Mouse (Mus musculus) embryo, embryonic 10 days (tissue): Measurements from ENCODE around the gene Gal3st2.
"Not testable (repeated sequence)": the region's sequence is repeated elsewhere in the genome, so short reads cannot be mapped to it uniquely, and the experiment has no call there.

Experiments
- DNase-seq: peaks from one replicate; pipeline ENCODE4 v3.0.0-alpha.2; 2015; ENCODE audit warnings: low spot score

The Gal3st2 gene

GRCm38 (mm10) chr1:93871594-93872105 is 10.5 kb downstream of the Gal3st2 start:
- not testable (repeated sequence) for DNase-seq

GRCm38 (mm10) chr1:93874405-93874804 is 13.3 kb downstream of the Gal3st2 start:
- DNase-seq: not testable (repeated sequence)

GRCm38 (mm10) chr1:93881778-93882177 is 20.7 kb downstream of the Gal3st2 start:
- DNase-seq: not testable (repeated sequence)

GRCm38 (mm10) chr1:93890936-93891335 is 29.8 kb downstream of the Gal3st2 start:
- DNase-seq: not testable (repeated sequence)

GRCm38 (mm10) chr1:93897395-93897794 is 36.3 kb downstream of the Gal3st2 start:
- DNase-seq: not testable (repeated sequence)

- DNase-seq: not testable (repeated sequence)
Observed at GRCm38 (mm10) chr1:93901291-93901690, 40.2 kb downstream of the Gal3st2 start.

GRCm38 (mm10) chr1:93906690-93907089 is 45.6 kb downstream of the Gal3st2 start:
- DNase-seq: not testable (repeated sequence)

GRCm38 (mm10) chr1:93908977-93909586 is 48.0 kb downstream of the Gal3st2 start:
- not testable (repeated sequence) for DNase-seq

GRCm38 (mm10) chr1:93911877-93912276 is 50.8 kb downstream of the Gal3st2 start:
- DNase-seq: not testable (repeated sequence)

- DNase-seq: not testable (repeated sequence)
Observed at GRCm38 (mm10) chr1:93917160-93917559, 56.1 kb downstream of the Gal3st2 start.

GRCm38 (mm10) chr1:93918011-93918410 is 56.9 kb downstream of the Gal3st2 start, which contains the start of gene Gal3st2b:
Gal3st2b (plus strand) TSS chr1:93918311.
- not testable (repeated sequence) for DNase-seq

GRCm38 (mm10) chr1:93918775-93919174 is 57.7 kb downstream of the Gal3st2 start:
- not testable (repeated sequence) for DNase-seq

- DNase-seq: not testable (repeated sequence)
Observed at GRCm38 (mm10) chr1:93919321-93919720, 58.2 kb downstream of the Gal3st2 start.

GRCm38 (mm10) chr1:93922609-93923008 is 61.5 kb downstream of the Gal3st2 start:
- not testable (repeated sequence) for DNase-seq

GRCm38 (mm10) chr1:93923098-93923497 is 62.0 kb downstream of the Gal3st2 start:
- not testable (repeated sequence) for DNase-seq
